Mouse (Mus musculus): ENCODE results near the gene Aatk. TPM values are rescaled to one million over a fixed set of nuclear protein-coding genes. Genes with fewer than 3 reads are reported as not detected.

The Aatk gene
- 0.10 TPM for polyA plus RNA-seq (2017; shearing (Covaris generic))

DNA sequence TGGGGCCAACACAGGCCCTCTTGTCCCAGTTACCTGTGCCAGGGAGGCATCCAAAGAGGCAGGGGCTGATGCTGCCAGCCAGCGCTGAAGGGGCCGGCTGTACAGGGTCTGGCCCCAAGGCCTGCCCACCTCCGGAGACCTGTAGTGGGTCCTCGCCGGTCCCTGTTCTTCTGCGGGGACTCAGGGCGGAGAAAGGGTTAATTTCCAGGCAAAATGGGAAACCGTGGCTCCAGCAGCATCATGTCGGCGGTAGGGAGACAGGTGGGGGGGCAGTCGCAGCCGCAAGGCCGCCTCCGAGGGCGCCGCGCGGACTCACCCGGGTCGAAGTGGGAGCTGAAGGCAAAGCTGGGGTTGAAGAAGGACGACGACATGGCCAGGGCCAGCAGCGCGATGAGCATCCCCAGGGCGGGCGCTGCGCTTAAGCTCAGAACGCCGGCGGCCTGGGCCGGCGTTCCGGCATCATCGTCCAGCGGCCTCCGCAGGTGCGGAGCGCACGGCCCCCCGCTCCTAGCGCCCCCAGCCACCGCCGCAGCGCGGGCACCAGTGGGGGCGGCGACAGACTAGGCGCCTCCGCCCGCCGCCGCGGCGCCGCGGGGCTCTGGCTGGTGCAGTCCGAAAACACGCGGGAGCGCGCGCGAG lies at the start of gene Aatk:
Aatk (minus strand) TSS at position 615 of the 639 bp plus-strand sequence.

DNA sequence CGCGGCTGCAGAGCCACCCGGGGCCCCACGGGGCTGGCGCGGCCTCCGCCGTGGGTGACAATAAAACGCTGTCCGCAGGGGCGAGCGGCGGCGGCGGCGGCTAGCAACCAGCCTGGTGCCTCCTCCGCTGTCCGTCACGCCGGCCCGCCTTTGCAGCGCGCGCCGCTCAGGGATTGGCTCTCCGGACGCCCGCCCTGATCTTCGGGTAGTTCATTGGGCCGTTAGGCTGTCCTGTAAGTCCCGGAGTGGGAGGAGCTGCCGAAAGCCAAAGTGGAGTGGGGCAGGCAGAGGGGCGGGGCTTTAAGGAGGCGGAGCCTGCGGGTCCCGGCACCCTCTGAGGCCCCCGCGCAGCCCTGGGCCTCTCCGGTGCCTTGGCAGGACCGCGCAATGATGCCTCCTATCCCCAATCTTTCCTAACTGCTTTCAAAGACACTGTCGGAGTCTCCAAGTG lies 39.8 kb upstream of the Aatk start, which contains the start of gene Cep131:
Cep131 (minus strand) TSS at position 126 of the 451 bp plus-strand sequence.

Other genes with a start within 250 kb of the Aatk start
- 25.5 TPM for gene Chmp6, start 133.7 kb downstream of the Aatk start, polyA plus RNA-seq (2017; shearing (Covaris generic))
- 24.5 TPM for gene Baiap2, start 104.4 kb downstream of the Aatk start, polyA plus RNA-seq (2017; shearing (Covaris generic))
- 4.9 TPM for gene Cep131, start 39.7 kb upstream of the Aatk start, polyA plus RNA-seq (2017; shearing (Covaris generic))
- 17.0 TPM for gene Tepsin, start 51.6 kb upstream of the Aatk start, polyA plus RNA-seq (2017; shearing (Covaris generic))
- gene Ndufaf8, start 51.8 kb upstream of the Aatk start, polyA plus RNA-seq (2017; shearing (Covaris generic)): 60.2 TPM
- gene Slc38a10, start 104.2 kb upstream of the Aatk start, polyA plus RNA-seq (2017; shearing (Covaris generic)): 118 TPM
- gene Bahcc1, start 185.8 kb upstream of the Aatk start, polyA plus RNA-seq (2017; shearing (Covaris generic)): 0.19 TPM